ENCODE assay signal across 8 mouse cellular contexts in genomic region chr2:119873105-119873464, GRCm38 (mm10). TPM values are rescaled to one million over a fixed set of nuclear protein-coding genes. Genes with fewer than 3 reads are reported as not detected.
DNase-seq lines count a peak whose midpoint lies in the region; ATAC-seq lines count a peak whose summit lies in the region.

No protein-coding gene starts in this region.

- H3K4me1 ChIP-seq in hindbrain, embryonic 14.5 days (replicated peaks; ENCODE audit: control insufficient read depth, insufficient read depth, low read length): peaks cover 10% of the 10 kb centered on the region; the same call in 1 of the 2 replicates

- H3K9me3 ChIP-seq in hindbrain, embryonic 14.5 days (ENCODE audit: control insufficient read depth, low read length): no peaks in the 10 kb centered on the region

- peak overlapping the region; percentile 92 for H3K4me2 ChIP-seq in hindbrain, embryonic 14.5 days (replicated peaks)

- peak; percentile 94 for ATAC-seq in hindbrain, embryonic 14.5 days (ENCODE audit: low FRiP score)

- DNase-seq in WW6 (ENCODE audit: low read depth, low spot score): peak; percentile 65
- peak; percentile 90 to 92 for DNase-seq in cerebellum, postnatal 36 days
- DNase-seq in frontal cortex, postnatal 36 days (ENCODE audit: low spot score in 2 of 2): peak; percentile 81 to 90
- DNase-seq in hindbrain, embryonic 14.5 days (ENCODE audit: low spot score): peak; percentile 88
- peak; percentile 87 to 90 for DNase-seq in layer of hippocampus, postnatal 36 days
- DNase-seq in lung, postnatal 25 days (ENCODE audit: low spot score): peak; percentile 75
- DNase-seq in retina, embryonic 14.5 days (ENCODE audit: low spot score): peak; percentile 86
- DNase-seq in thymus, postnatal 25 days: peak; percentile 85

- under 1% methylated on average over 39 of the region's 39 CpGs for WGBS in hindbrain, embryonic 14.5 days

- peak overlapping the region; percentile 60 for H3K4me3 ChIP-seq in hindbrain, embryonic 14.5 days (replicated peaks; ENCODE audit: low read length)

- peaks cover 7% of the 10 kb centered on the region; the same call in 1 of the 2 replicates for H3K27me3 ChIP-seq in hindbrain, embryonic 14.5 days (ENCODE audit: control insufficient read depth, insufficient read depth, low read length)

- H3K36me3 ChIP-seq in hindbrain, embryonic 14.5 days (replicated peaks; ENCODE audit: control insufficient read depth, insufficient read depth): no peaks in the 10 kb centered on the region

- H3K27ac ChIP-seq in hindbrain, embryonic 14.5 days: peak overlapping the region; percentile 92

- H3K9ac ChIP-seq in hindbrain, embryonic 14.5 days: peak overlapping the region; percentile 73

RNA-seq across cellular contexts. Expression of gene Mga, which starts 23.9 kb away (rescaled TPM):
- 34.0 and 35.1 TPM in 2 replicates for polyA plus RNA-seq in hindbrain, embryonic 14.5 days (2014; fragmentation: Nextera tagmentation; extraction: Ambion mirVana)
- 10 to 100 TPM; 65.6 to 80.5 TPM for total RNA-seq in layer of hippocampus, postnatal 36 days (2021)

Comparison
In these comparisons a context has a peak if more than half of its experiments do, and no peak if none do; other contexts are left out.
1. Peak in every context shown above with its lines: DNase-seq, ATAC-seq, H3K4me3 ChIP-seq and H3K27ac ChIP-seq.